Mouse (Mus musculus) CH12.LX (cell line): ENCODE results near the gene Creb1. TPM values are rescaled to one million over a fixed set of nuclear protein-coding genes. Genes with fewer than 3 reads are reported as not detected.

Experiments
- DNase-seq: peaks from one replicate; pipeline ENCODE4 v3.0.0-alpha.2; 2013; ENCODE audit errors: extremely low read depth
- H3K27ac ChIP-seq: 2 replicates; pipeline ENCODE4 v1.5.1; 2012; ENCODE audit warnings: low read depth, mild to moderate bottlenecking, control low read depth, moderate library complexity; ENCODE audit not compliant: insufficient read depth
- H3K27me3 ChIP-seq: replicated peaks from 2 replicates; pipeline ENCODE3; 2012; ENCODE audit warnings: inconsistent platforms
- H3K36me3 ChIP-seq, 2 experiments: replicated peaks in 1 of 2; 2 replicates each; pipeline versions ENCODE3 to v1.6.1; 2012; ENCODE audit warnings: inconsistent platforms in 1 of 2, low read length in 1 of 2, mild to moderate bottlenecking in 1 of 2, mixed read lengths in 1 of 2, moderate library complexity in 1 of 2; ENCODE audit not compliant: control insufficient read depth in 1 of 2, insufficient read depth in 1 of 2
- H3K4me1 ChIP-seq, 2 experiments: 2 replicates each; pipeline ENCODE4 v1.6.1; 2012; ENCODE audit warnings: inconsistent platforms in 1 of 2, moderate library complexity in 1 of 2; ENCODE audit not compliant: insufficient read depth in 2 of 2, control insufficient read depth in 1 of 2
- H3K4me2 ChIP-seq: 2 replicates; pipeline ENCODE4 v1.6.1; 2012; ENCODE audit warnings: low read depth, mild to moderate bottlenecking, control low read depth; ENCODE audit not compliant: poor library complexity, insufficient read depth, severe bottlenecking
- H3K4me3 ChIP-seq, 3 experiments: fragments of 150-350 bp in 1 of 3; sonication (generic) in 1 of 3; replicated peaks in 1 of 3; 2 replicates each; pipeline versions ENCODE3 to v1.5.1; 2011 to 2012; ENCODE audit warnings: low read depth in 2 of 3, low read length in 2 of 3, mild to moderate bottlenecking in 2 of 3, moderate library complexity in 2 of 3, control low read depth in 1 of 3, improper control_type of control experiment in 1 of 3, inconsistent platforms in 1 of 3, mixed read lengths in 1 of 3; ENCODE audit not compliant: poor library complexity in 1 of 3
- H3K79me2 ChIP-seq: replicated peaks from 2 replicates; pipeline ENCODE4 v1.6.1; 2012; ENCODE audit warnings: mild to moderate bottlenecking, moderate library complexity; ENCODE audit not compliant: control insufficient read depth, poor library complexity, insufficient read depth, severe bottlenecking; ENCODE audit errors: extremely low read depth
- H3K9ac ChIP-seq: 2 replicates; pipeline ENCODE4 v1.6.1; 2012; ENCODE audit warnings: low read depth, mild to moderate bottlenecking, control low read depth, moderate library complexity; ENCODE audit not compliant: insufficient read depth
- H3K9me3 ChIP-seq: replicated peaks from 2 replicates; pipeline ENCODE3; 2012; ENCODE audit warnings: low read length, inconsistent platforms, mixed read lengths
- BHLHE40 ChIP-seq: IDR thresholded peaks from 2 replicates; pipeline ENCODE4 v1.6.1; 2011; ENCODE audit warnings: mild to moderate bottlenecking, low read depth, low read length, improper control_type of control experiment
- CHD1 ChIP-seq: IDR thresholded peaks from 2 replicates; pipeline ENCODE4 v1.6.1; 2012; ENCODE audit warnings: low read depth, low read length, improper control_type of control experiment, inconsistent platforms
- CHD2 ChIP-seq: IDR thresholded peaks from 2 replicates; pipeline ENCODE4 v1.6.1; 2011; ENCODE audit warnings: low read length, improper control_type of control experiment
- ELF1 ChIP-seq: IDR thresholded peaks from 2 replicates; pipeline ENCODE4 v1.6.1; 2014; ENCODE audit warnings: low read depth, mild to moderate bottlenecking, inconsistent platforms, low read length, improper control_type of control experiment
- EP300 ChIP-seq: IDR thresholded peaks from 2 replicates; pipeline ENCODE4 v1.6.1; 2011; ENCODE audit warnings: low read length, improper control_type of control experiment
- ETS1 ChIP-seq: conservative IDR thresholded peaks from 2 replicates; pipeline ENCODE4 v1.6.1; 2012; ENCODE audit warnings: low read depth, mild to moderate bottlenecking, inconsistent platforms, low read length, improper control_type of control experiment, moderate library complexity
- GABPA ChIP-seq: IDR thresholded peaks from 2 replicates; pipeline ENCODE4 v1.6.1; 2012; ENCODE audit warnings: low read depth, low read length, improper control_type of control experiment, inconsistent platforms; ENCODE audit not compliant: insufficient replicate concordance
- HCFC1 ChIP-seq: IDR thresholded peaks from 2 replicates; pipeline ENCODE4 v1.6.1; 2012; ENCODE audit warnings: low read depth, mild to moderate bottlenecking, inconsistent platforms, low read length, improper control_type of control experiment
- IRF4 ChIP-seq: IDR thresholded peaks from 2 replicates; pipeline ENCODE4 v1.6.1; 2014; ENCODE audit warnings: low read depth, mild to moderate bottlenecking, inconsistent platforms, low read length, improper control_type of control experiment
- JUN ChIP-seq: IDR thresholded peaks from 2 replicates; pipeline ENCODE4 v1.6.1; 2011; ENCODE audit warnings: low read depth, mild to moderate bottlenecking, low read length, improper control_type of control experiment, moderate library complexity; ENCODE audit not compliant: insufficient read depth
- KAT2A ChIP-seq: IDR thresholded peaks from 2 replicates; pipeline ENCODE4 v1.6.1; 2012; ENCODE audit warnings: low read length, improper control_type of control experiment, inconsistent platforms; ENCODE audit not compliant: insufficient replicate concordance
- MAFK ChIP-seq: IDR thresholded peaks from 2 replicates; pipeline ENCODE4 v1.6.1; 2011; ENCODE audit warnings: low read length, improper control_type of control experiment; ENCODE audit not compliant: insufficient replicate concordance
- MAZ ChIP-seq: IDR thresholded peaks from 2 replicates; pipeline ENCODE4 v1.6.1; 2012; ENCODE audit warnings: low read depth, mild to moderate bottlenecking, inconsistent platforms, low read length, improper control_type of control experiment, moderate library complexity
- MEF2A ChIP-seq: IDR thresholded peaks from 2 replicates; pipeline ENCODE4 v1.6.1; 2014; ENCODE audit warnings: low read depth, mild to moderate bottlenecking, inconsistent platforms, low read length, improper control_type of control experiment, borderline replicate concordance
- MYC ChIP-seq: IDR thresholded peaks from 2 replicates; pipeline ENCODE4 v1.6.1; 2011; ENCODE audit warnings: low read depth, mild to moderate bottlenecking, improper control_type of control experiment, low read length
- NRF1 ChIP-seq: IDR thresholded peaks from 2 replicates; pipeline ENCODE4 v1.6.1; 2014; ENCODE audit warnings: low read depth, mild to moderate bottlenecking, inconsistent platforms, low read length, improper control_type of control experiment, moderate library complexity
- PAX5 ChIP-seq: IDR thresholded peaks from 2 replicates; pipeline ENCODE4 v1.6.1; 2012; ENCODE audit warnings: low read length, inconsistent platforms, mixed read lengths
- POLR2A ChIP-seq: IDR thresholded peaks from 2 replicates; pipeline ENCODE4 v1.6.1; 2011; ENCODE audit warnings: low read depth, mild to moderate bottlenecking, improper control_type of control experiment, low read length
- POLR2AphosphoS2 ChIP-seq: IDR thresholded peaks from 2 replicates; pipeline ENCODE4 v1.6.1; 2011; ENCODE audit warnings: low read depth, low read length, improper control_type of control experiment
- SIN3A ChIP-seq: IDR thresholded peaks from 2 replicates; pipeline ENCODE4 v1.6.1; 2012; ENCODE audit warnings: low read length, improper control_type of control experiment, inconsistent platforms
- SMC3 ChIP-seq: IDR thresholded peaks from 2 replicates; pipeline ENCODE4 v1.6.1; 2011; ENCODE audit warnings: low read depth, low read length, improper control_type of control experiment
- TBP ChIP-seq: conservative IDR thresholded peaks from 2 replicates; pipeline ENCODE4 v1.6.1; 2011; ENCODE audit warnings: low read depth, low read length, improper control_type of control experiment
- TCF12 ChIP-seq: IDR thresholded peaks from 2 replicates; pipeline ENCODE4 v1.6.1; 2014; ENCODE audit warnings: low read depth, mild to moderate bottlenecking, inconsistent platforms, low read length, improper control_type of control experiment
- UBTF ChIP-seq: IDR thresholded peaks from 2 replicates; pipeline ENCODE4 v1.6.1; 2012; ENCODE audit warnings: low read depth, mild to moderate bottlenecking, inconsistent platforms, low read length, improper control_type of control experiment, moderate library complexity
- USF2 ChIP-seq: conservative IDR thresholded peaks from 2 replicates; pipeline ENCODE4 v1.6.1; 2011; ENCODE audit warnings: low read depth, low read length, improper control_type of control experiment
- ZC3H11A ChIP-seq: IDR thresholded peaks from 2 replicates; pipeline ENCODE4 v1.6.1; 2012; ENCODE audit warnings: low read depth, mild to moderate bottlenecking, inconsistent platforms, low read length, improper control_type of control experiment
- ZKSCAN1 ChIP-seq: IDR thresholded peaks from 2 replicates; pipeline ENCODE4 v1.6.1; 2012; ENCODE audit warnings: low read depth, inconsistent platforms, low read length, improper control_type of control experiment, borderline replicate concordance
- ZMIZ1 ChIP-seq: IDR thresholded peaks from 2 replicates; pipeline ENCODE4 v1.6.1; 2012; ENCODE audit warnings: low read depth, mild to moderate bottlenecking, inconsistent platforms, low read length, improper control_type of control experiment
- ZNF384 ChIP-seq: IDR thresholded peaks from 2 replicates; pipeline ENCODE4 v1.6.1; 2012; ENCODE audit warnings: low read depth, low read length, improper control_type of control experiment, inconsistent platforms
- dilution Hi-C: fragments of 300-500 bp; cut with MboI; formaldehyde crosslinking; loops from 2 replicates; pipeline ENCODE4 v1.14.3; 2020; ENCODE audit warnings: low sequenced_read_pairs; ENCODE audit not compliant: extremely low pct_unique_long_range_greater_than_20kb, extremely low pct_ligation_motif_present
- in situ Hi-C: fragments of 300-500 bp; cut with MboI; formaldehyde crosslinking; loops from 3 replicates; pipeline ENCODE4 v1.14.3; 2019; ENCODE audit warnings: low sequenced_read_pairs, low pct_ligation_motif_present, low pct_unique_long_range_greater_than_20kb, mixed read lengths
- polyA plus RNA-seq: library from polyadenylated mRNA; unstranded; fragments of >175 nt; gene quantifications from 2 replicates; pipeline ENCODE4 v1.2.1, GENCODE M21; 2012; ENCODE audit warnings: low read depth; ENCODE audit not compliant: insufficient read length
- total RNA-seq, 2 experiments: library from RNA; depleted of rRNA; stranded (reverse); fragments of 300-350 nt in 1 of 2; fragments of >200 nt in 1 of 2; gene quantifications; 2 replicates each; pipeline ENCODE4 v1.2.3; 2012 to 2014

The Creb1 gene
- total and polyA plus RNA-seq, 3 experiments = 21.0 to 42.8 (median 24.2) TPM

GRCm38 (mm10) chr1:64532067-64532523, 350 bp upstream of the Creb1 start:
- no peaks in the 10 kb centered on the region for H3K27me3 ChIP-seq
- in situ Hi-C loops (no loop called here), dilution Hi-C loops (no loop called here)
- peaks cover 2% of the 10 kb centered on the region for H3K9me3 ChIP-seq
- peaks cover 0 to 8% of the 10 kb centered on the region in 2 experiments for H3K36me3 ChIP-seq
- TF ChIP-seq BHLHE40 (no peak), EP300 (no peak), TBP (0 out of 2 replicates have a peak, but pooled peaks have one; percentile 31)
- H3K27ac ChIP-seq = peak overlapping the region; percentile 84
- peak overlapping the region; percentile 26 for H3K4me2 ChIP-seq
- H3K79me2 ChIP-seq = peaks cover 27% of the 10 kb centered on the region
- peaks cover 11 to 52% of the 10 kb centered on the region in 2 experiments for H3K4me1 ChIP-seq
- peak overlapping the region; percentile 55 for H3K9ac ChIP-seq
- peak; percentile 45 for DNase-seq
- H3K4me3 ChIP-seq = peak overlapping the region; percentile 64 to 87 (median 77)

DNA sequence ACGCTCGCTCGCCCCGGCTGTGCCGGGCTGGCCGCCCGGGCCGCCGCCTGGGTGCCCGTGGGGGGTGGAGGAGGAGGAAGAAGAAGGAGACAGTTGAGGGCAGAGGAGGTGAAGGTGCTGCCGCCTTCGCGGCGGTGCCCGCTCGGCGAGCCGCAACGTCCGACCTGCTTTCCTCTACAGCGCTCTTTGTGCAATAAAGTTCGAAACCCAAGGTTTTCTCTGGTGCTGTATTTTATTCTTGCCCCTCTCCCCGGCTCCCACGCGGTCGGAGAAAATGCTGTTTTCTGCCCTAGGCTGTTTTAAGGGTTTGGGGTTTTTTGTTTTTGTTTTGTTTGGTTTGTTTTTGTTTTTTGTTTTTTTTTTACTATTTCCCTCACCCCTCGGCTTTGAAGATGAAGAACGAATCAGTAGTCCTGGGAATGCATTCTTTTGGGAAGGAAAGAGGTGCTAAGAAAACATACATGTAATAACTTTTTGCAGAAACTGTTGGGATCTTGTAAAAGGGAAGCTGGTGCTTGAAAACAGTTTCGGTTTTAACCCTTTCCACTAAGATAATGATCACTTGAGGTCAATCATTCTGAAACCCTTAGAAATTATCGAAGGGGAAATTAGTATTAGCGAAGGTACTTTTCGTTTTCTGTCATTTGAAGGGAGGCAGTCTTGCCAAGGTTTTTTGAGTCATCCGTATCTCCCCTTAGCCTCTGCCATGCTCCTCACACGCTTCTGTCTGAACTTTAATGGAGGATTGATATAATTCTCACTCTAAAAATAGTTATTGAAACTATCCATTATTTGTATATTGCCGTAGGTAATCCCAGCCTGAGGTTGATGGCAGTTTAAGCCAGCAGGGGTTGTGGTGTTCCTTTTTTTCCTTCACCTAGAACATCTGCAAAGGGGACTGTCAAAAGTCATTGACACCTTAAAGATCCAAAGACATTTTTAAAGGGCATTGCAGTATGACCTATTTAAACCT, 1.3 kb downstream of the Creb1 start:
- DNase-seq = peak; percentile 78
- Histone ChIP-seq H3K4me1 (peaks cover 11 to 57% of the 10 kb centered on the region in 2 experiments), H3K9me3 (no peaks in the 10 kb centered on the region), H3K36me3 (peaks cover 0 to 4% of the 10 kb centered on the region in 2 experiments), H3K27ac (peak overlapping the region; percentile 91), H3K79me2 (peaks cover 37% of the 10 kb centered on the region), H3K27me3 (no peaks in the 10 kb centered on the region), H3K4me3 (peak overlapping the region; percentile 64 to 87 (median 86)), H3K9ac (peak overlapping the region; percentile 98), H3K4me2 (peak overlapping the region; percentile 94)
- in situ Hi-C loops = no loop called here
- dilution Hi-C loops = no loop called here
- TF ChIP-seq NRF1 (0 out of 2 replicates have a peak, but pooled peaks have one; percentile 2), ZMIZ1 (no peak), MAZ (peak; percentile 57; the same call in 1 of the 2 replicates), ZC3H11A (no peak), POLR2AphosphoS2 (no peak), GABPA (no peak), MYC (peak; percentile 68; the same call in 1 of the 2 replicates), BHLHE40 (peak; percentile 60), SIN3A (peak; percentile 89), HCFC1 (peak; percentile 30), CHD2 (0 out of 2 replicates have a peak, but pooled peaks have one; percentile 4), PAX5 (no peak), KAT2A (0 out of 2 replicates have a peak, but pooled peaks have one; percentile 19), UBTF (no peak; the same call in 1 of the 2 replicates), USF2 (no peak), TCF12 (peak; percentile 43; the same call in 1 of the 2 replicates), MAFK (0 out of 2 replicates have a peak, but pooled peaks have one; percentile 8), CHD1 (peak; percentile 90), MEF2A (peak; percentile 76), POLR2A (no peak), ZKSCAN1 (no peak), JUN (peak; percentile 49), ZNF384 (peak; percentile 5; the same call in 1 of the 2 replicates), SMC3 (no peak), IRF4 (peak; percentile 89), ELF1 (peak; percentile 6; the same call in 1 of the 2 replicates), ETS1 (peak; percentile 56)
